Mouse (Mus musculus) midbrain, embryonic 12.5 days (tissue): ENCODE results near the gene Rap1gap. TPM values are rescaled to one million over a fixed set of nuclear protein-coding genes. Genes with fewer than 3 reads are reported as not detected.

Experiments
- ATAC-seq: fragments of 200-750 bp; cut with Nextera tagmentation; 2 replicates; pipeline ENCODE4 v1.8.0; 2017; ENCODE audit warnings: low read depth, moderate TSS enrichment, moderate library complexity; ENCODE audit not compliant: low FRiP score
- H3K27ac ChIP-seq: fragments of 300-500 bp; sonication (generic); replicated peaks from 2 replicates; pipeline ENCODE4 v1.5.1; 2016; ENCODE audit warnings: mild to moderate bottlenecking
- H3K27me3 ChIP-seq: fragments of 300-500 bp; sonication (generic); 2 replicates; pipeline ENCODE4 v1.6.1; 2016; ENCODE audit warnings: mild to moderate bottlenecking
- H3K36me3 ChIP-seq: fragments of 300-500 bp; sonication (generic); 2 replicates; pipeline ENCODE4 v1.6.1; 2016
- H3K4me1 ChIP-seq: fragments of 300-500 bp; sonication (generic); 2 replicates; pipeline ENCODE4 v1.6.1; 2016
- H3K4me2 ChIP-seq: fragments of 300-500 bp; sonication (generic); replicated peaks from 2 replicates; pipeline ENCODE4 v1.6.1; 2016; ENCODE audit warnings: mild to moderate bottlenecking, moderate library complexity
- H3K4me3 ChIP-seq: fragments of 300-500 bp; sonication (generic); 2 replicates; pipeline ENCODE4 v1.5.1; 2016; ENCODE audit warnings: mild to moderate bottlenecking
- H3K9ac ChIP-seq: fragments of 300-500 bp; sonication (generic); replicated peaks from 2 replicates; pipeline ENCODE4 v1.6.1; 2016; ENCODE audit warnings: mild to moderate bottlenecking, moderate library complexity
- H3K9me3 ChIP-seq: fragments of 300-500 bp; sonication (generic); 2 replicates; pipeline ENCODE4 v1.6.1; 2016; ENCODE audit warnings: mild to moderate bottlenecking
- WGBS: fragments of 180-500 bp; shearing (Covaris S2); methylation state at CpG from one replicate; pipeline ENCODE4 v1.1.7; 2016; 5-methylcytosine and 5-hydroxymethylcytosine counted together
- polyA plus RNA-seq: library from polyadenylated mRNA; unstranded; fragments of >200 nt; fragmentation: Nextera tagmentation; extraction: Ambion mirVana; gene quantifications from 2 replicates; pipeline ENCODE4 v1.2.1, GENCODE M21; 2016

Rap1gap gene
- polyA plus RNA-seq, 1 experiment from 2014 or later, result 11.6 TPM

DNA sequence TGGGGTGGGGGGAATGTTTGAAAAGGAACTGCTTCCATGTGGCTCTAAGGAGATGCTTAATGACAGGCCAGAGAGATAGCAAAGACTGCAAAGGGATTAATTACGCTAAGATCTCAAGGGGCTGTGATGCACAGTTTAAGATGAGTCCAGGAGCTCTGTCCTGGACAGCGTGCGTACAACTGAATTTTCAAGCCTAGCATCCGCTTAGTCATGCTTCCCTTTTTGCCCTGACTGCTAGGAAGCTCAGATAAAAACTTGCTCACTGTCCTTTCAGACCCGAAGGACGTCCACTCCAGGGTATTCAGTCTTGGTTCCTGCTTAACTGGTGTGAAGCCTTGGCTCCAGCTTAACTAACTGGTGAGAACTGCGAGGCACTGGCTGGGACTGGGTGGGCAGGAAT is 75.8 kb downstream of the Rap1gap start:
- no peaks in the 10 kb centered on the region for H3K36me3 ChIP-seq
- ATAC-seq, result no peak
- H3K27ac ChIP-seq, result no peak overlapping the region
- H3K4me2 ChIP-seq, result no peak overlapping the region
- H3K9me3 ChIP-seq, result no peaks in the 10 kb centered on the region
- no peak overlapping the region for H3K9ac ChIP-seq
- peaks cover 12% of the 10 kb centered on the region for H3K4me1 ChIP-seq
- WGBS, result 89% methylated on average over 7 of the region's 7 CpGs
- H3K27me3 ChIP-seq, result 0 out of 2 replicates have a peak, but pooled peaks cover 4% of the 10 kb centered on the region
- H3K4me3 ChIP-seq, result no peak overlapping the region

DNA sequence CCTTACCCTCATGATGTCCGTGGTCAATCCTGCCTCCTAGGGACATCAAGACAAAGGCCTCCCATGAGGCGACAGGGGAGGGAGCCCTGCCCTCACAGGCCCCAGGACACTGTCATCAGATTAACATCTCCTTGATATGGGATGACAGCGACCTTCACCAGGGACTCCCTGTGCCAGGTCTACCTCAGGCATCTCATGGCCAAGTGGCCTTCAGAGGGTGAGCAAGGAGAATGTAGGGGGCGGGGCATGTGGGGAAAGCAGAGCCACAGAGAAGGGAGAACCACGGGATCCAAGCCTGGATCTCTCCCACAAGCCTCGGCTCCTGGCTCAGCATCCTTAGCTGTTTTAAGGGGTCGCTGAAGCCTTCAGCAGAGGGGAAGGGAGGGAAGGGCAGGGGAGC is 79.3 kb downstream of the Rap1gap start:
- no peak for ATAC-seq
- Histone ChIP-seq H3K9ac (no peak overlapping the region), H3K4me3 (no peak overlapping the region), H3K27me3 (no peaks in the 10 kb centered on the region), H3K36me3 (0 out of 2 replicates have a peak, but pooled peaks cover 6% of the 10 kb centered on the region), H3K4me2 (no peak overlapping the region), H3K27ac (no peak overlapping the region), H3K4me1 (no peaks in the 10 kb centered on the region), H3K9me3 (no peaks in the 10 kb centered on the region)
- 59% methylated on average over 7 of the region's 7 CpGs for WGBS

DNA sequence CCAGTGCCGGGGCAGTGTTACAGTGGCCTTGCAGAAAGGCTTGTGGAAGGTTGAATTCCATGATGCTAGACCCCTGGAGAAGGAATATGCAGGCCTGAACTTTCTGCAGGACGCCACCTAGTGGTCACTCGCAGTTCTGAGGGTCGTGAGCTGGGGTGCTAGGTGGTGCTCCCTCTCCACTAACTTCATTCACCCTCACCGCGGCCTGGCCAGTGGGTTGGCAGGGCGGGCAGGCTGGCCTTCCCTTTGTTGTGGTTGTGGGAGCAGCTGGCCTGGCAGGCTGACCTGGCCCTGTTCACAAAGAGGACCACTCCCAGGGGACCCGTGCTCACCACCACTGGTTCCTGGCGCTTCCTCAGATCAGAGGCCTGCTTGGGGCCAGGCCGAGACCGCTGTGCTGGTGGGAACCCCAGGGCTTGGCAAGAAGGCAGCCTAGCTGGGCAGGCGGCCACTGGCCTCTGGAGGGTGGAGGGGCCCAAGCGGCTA is 80.0 kb downstream of the Rap1gap start:
- ATAC-seq, result no peak
- H3K27me3 ChIP-seq, result no peaks in the 10 kb centered on the region

DNA sequence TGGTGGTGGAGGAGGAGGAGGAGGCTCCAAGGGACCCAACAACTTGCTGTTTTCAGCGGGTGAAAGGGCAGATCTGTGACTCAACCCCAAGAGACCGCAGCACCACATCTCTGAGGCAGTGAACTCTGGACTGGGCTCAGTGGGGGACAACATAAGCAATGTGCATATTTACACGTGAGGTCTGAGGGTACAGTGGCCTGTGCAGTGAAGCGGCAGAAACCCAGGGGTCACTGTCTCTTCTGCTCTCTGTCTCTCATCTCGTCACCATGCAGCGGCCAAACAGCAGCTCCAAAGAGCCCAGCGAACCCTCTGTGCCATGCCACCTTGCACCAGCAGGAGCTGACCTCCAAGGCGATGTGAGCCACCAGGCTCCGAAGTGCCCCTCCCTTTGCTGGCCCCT is 82.6 kb downstream of the Rap1gap start:
- Histone ChIP-seq H3K4me3 (no peak overlapping the region), H3K4me1 (no peaks in the 10 kb centered on the region), H3K27me3 (no peaks in the 10 kb centered on the region), H3K36me3 (0 out of 2 replicates have a peak, but pooled peaks cover 6% of the 10 kb centered on the region), H3K9ac (no peak overlapping the region), H3K9me3 (no peaks in the 10 kb centered on the region), H3K4me2 (no peak overlapping the region), H3K27ac (no peak overlapping the region)
- no peak for ATAC-seq
- 86% methylated on average over 9 of the region's 9 CpGs for WGBS

More for the DNA sequence above, 80.0 kb downstream of the Rap1gap start:
- H3K4me3 ChIP-seq, result no peak overlapping the region
- WGBS, result 57% methylated on average over 13 of the region's 13 CpGs
- H3K9me3 ChIP-seq, result no peaks in the 10 kb centered on the region
- 0 out of 2 replicates have a peak, but pooled peaks cover 6% of the 10 kb centered on the region for H3K36me3 ChIP-seq
- no peak overlapping the region for H3K9ac ChIP-seq
- no peak overlapping the region for H3K4me2 ChIP-seq
- H3K27ac ChIP-seq, result no peak overlapping the region
- H3K4me1 ChIP-seq, result no peaks in the 10 kb centered on the region

DNA sequence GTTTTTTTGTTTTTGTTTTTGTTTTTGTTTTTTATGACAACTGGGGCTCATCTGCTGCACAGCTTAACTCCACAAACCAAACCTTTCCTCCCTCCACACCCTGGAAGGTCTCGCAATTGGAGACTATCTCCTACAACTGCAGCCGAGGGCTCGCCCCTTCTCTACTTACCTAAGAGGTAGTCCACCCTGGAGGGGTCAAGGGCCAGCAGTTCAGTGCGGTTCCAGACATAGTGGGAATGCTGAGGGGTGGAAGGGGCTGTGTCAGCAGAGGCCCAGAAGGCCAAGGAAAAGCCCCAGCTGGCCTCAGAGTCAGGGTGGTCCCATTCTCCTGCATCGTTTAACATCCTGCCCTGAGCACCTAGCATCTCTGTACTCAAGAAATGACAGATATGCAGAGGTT is 83.1 kb downstream of the Rap1gap start:
- Histone ChIP-seq H3K27ac (no peak overlapping the region), H3K9ac (no peak overlapping the region), H3K9me3 (no peaks in the 10 kb centered on the region), H3K4me2 (no peak overlapping the region), H3K4me3 (no peak overlapping the region), H3K36me3 (0 out of 2 replicates have a peak, but pooled peaks cover 6% of the 10 kb centered on the region), H3K27me3 (no peaks in the 10 kb centered on the region), H3K4me1 (no peaks in the 10 kb centered on the region)
- 83% methylated on average over 5 of the region's 5 CpGs for WGBS
- ATAC-seq, result no peak

DNA sequence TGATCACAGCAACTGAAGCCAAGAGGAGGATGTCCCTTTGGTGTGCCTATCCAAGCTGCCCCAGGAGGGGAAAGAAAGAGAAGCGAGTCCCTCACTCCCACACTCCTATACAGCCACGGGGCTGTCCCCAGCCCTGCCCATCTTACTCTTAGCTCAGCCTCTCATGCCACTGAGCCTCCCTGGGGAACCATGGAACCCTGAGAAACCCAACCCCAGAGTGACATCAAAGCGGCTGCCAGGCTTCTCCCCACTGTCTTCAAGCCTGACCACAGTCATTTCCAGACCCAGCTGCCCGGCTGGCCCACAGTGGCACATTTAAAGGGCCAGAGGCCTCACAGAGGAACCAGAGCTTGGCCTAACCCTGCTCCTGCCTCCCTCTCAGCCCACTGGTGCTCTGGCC is 84.2 kb downstream of the Rap1gap start:
- Histone ChIP-seq H3K27me3 (no peaks in the 10 kb centered on the region), H3K27ac (no peak overlapping the region), H3K9me3 (no peaks in the 10 kb centered on the region), H3K4me3 (no peak overlapping the region), H3K4me1 (no peaks in the 10 kb centered on the region), H3K36me3 (0 out of 2 replicates have a peak, but pooled peaks cover 6% of the 10 kb centered on the region), H3K9ac (no peak overlapping the region), H3K4me2 (no peak overlapping the region)
- WGBS, result 70% methylated on average over 4 of the region's 4 CpGs
- ATAC-seq, result no peak

DNA sequence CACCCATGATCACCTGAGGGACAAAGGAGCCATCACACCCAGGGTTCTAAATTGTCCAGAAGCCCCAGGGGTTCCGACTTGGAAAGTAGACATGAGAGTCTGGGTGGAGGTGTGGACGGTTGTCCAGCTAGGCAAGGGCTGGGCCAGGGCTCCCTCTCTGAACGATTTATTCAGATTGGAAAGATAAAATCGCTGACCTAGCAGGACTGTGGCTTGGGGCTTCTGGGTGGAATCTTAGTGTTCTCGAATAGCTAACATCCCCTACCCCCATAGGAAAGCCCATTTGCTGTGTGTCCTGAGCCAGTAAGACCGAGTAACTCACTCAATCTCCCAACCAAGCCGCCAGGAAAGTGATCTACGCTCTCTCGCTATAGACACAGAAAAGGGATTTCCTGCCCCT is 85.2 kb downstream of the Rap1gap start:
- no peaks in the 10 kb centered on the region for H3K9me3 ChIP-seq
- no peaks in the 10 kb centered on the region for H3K27me3 ChIP-seq
- H3K4me3 ChIP-seq, result no peak overlapping the region
- H3K4me2 ChIP-seq, result no peak overlapping the region
- H3K9ac ChIP-seq, result no peak overlapping the region
- ATAC-seq, result no peak
- H3K27ac ChIP-seq, result no peak overlapping the region
- H3K36me3 ChIP-seq, result 0 out of 2 replicates have a peak, but pooled peaks cover 6% of the 10 kb centered on the region
- WGBS, result 83% methylated on average over 9 of the region's 9 CpGs
- no peaks in the 10 kb centered on the region for H3K4me1 ChIP-seq

DNA sequence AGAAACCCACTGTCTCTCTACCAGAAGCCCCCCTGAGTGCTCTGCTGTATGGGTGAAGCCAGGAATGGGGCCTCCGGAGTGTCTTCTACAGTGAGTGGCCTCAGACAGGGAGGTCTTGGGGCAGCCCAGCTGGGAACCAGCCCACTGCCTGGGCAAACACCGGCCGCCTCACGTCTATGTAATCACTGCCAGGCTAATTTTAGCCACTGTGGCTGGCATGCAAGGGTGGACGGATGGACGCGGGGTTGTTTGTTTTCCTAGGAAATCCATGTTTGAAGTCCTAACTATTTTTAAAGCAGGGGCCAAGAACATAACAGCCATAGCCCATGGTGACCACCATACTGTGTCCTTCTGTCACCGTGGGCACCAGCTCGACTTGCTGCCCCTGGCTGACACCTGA is 85.6 kb downstream of the Rap1gap start:
- H3K27ac ChIP-seq, result no peak overlapping the region
- no peak overlapping the region for H3K9ac ChIP-seq
- WGBS, result 82% methylated on average over 9 of the region's 9 CpGs
- no peak overlapping the region for H3K4me2 ChIP-seq
- H3K4me3 ChIP-seq, result no peak overlapping the region
- H3K27me3 ChIP-seq, result no peaks in the 10 kb centered on the region
- H3K36me3 ChIP-seq, result 0 out of 2 replicates have a peak, but pooled peaks cover 6% of the 10 kb centered on the region
- no peaks in the 10 kb centered on the region for H3K4me1 ChIP-seq
- no peaks in the 10 kb centered on the region for H3K9me3 ChIP-seq
- ATAC-seq, result no peak

DNA sequence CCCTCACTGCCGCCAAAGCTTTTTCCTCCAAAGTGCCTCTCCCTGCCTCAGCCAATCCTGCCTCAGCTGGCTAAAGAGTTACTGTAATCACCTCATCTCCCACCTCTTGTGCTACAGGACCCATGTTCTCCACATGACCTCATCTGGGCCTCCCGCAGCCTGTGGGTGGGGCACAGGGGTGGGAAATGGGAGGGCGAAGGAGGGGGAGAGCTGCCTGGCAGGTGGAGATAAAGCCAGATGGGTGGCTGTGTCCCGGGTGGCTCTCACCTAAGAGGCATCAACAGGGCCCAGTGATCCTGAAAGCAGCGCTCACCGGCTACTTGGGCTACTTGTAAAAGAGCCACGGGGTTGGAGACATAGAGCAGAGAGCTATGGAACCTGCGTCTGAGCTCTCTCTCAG is 86.8 kb downstream of the Rap1gap start:
- no peak for ATAC-seq
- Histone ChIP-seq H3K27me3 (no peaks in the 10 kb centered on the region), H3K27ac (no peak overlapping the region), H3K4me1 (no peaks in the 10 kb centered on the region), H3K9ac (no peak overlapping the region), H3K4me2 (no peak overlapping the region), H3K4me3 (no peak overlapping the region), H3K36me3 (no peaks in the 10 kb centered on the region), H3K9me3 (no peaks in the 10 kb centered on the region)
- WGBS, result 82% methylated on average over 8 of the region's 8 CpGs

DNA sequence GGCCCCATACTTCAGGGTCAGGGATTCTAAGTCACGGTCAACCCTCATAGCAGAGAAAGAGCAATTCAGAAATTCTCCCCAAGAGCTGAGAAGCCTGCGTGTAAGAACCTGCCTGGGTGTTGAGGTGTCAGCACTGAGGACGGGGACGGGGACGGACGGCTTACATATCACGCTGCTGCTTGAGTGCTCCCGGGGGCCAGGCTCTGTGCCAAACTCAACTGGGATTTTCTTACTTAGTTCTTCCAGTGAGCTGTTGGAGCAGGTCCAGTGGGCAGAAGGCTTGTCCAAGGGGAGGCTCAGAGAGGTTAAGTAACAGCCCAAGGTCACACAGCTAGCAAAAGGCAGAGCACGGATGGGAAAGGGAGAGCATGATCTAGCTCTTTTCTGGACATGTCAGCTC is 87.2 kb downstream of the Rap1gap start:
- Histone ChIP-seq H3K4me1 (no peaks in the 10 kb centered on the region), H3K4me2 (no peak overlapping the region), H3K36me3 (no peaks in the 10 kb centered on the region), H3K4me3 (no peak overlapping the region), H3K9ac (no peak overlapping the region), H3K27ac (no peak overlapping the region), H3K9me3 (no peaks in the 10 kb centered on the region), H3K27me3 (no peaks in the 10 kb centered on the region)
- WGBS, result 83% methylated on average over 9 of the region's 9 CpGs
- ATAC-seq, result no peak

DNA sequence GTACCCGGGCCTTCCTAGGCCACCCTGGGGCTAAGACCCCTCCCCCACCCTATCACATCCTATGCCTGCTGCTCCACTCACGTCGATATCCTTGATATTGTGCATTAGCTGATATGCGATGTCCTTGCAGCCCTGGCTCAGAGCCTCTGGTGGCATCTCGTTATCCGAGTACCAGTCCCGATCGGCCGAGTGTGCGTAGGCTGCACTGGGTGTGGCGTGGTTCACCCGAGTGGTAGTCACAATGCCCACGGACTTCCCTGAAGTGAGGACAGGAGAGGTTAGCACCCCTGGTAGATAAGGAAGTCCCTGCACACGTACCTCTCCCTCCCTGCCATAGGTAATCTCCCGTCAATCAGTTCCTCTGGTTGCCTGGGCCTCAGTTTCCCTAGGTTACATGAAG is 87.9 kb downstream of the Rap1gap start:
- Histone ChIP-seq H3K9me3 (no peaks in the 10 kb centered on the region), H3K27me3 (no peaks in the 10 kb centered on the region), H3K27ac (no peak overlapping the region), H3K4me3 (no peak overlapping the region), H3K36me3 (no peaks in the 10 kb centered on the region), H3K4me2 (no peak overlapping the region), H3K9ac (no peak overlapping the region), H3K4me1 (no peaks in the 10 kb centered on the region)
- ATAC-seq, result no peak
- WGBS, result 80% methylated on average over 15 of the region's 15 CpGs

DNA sequence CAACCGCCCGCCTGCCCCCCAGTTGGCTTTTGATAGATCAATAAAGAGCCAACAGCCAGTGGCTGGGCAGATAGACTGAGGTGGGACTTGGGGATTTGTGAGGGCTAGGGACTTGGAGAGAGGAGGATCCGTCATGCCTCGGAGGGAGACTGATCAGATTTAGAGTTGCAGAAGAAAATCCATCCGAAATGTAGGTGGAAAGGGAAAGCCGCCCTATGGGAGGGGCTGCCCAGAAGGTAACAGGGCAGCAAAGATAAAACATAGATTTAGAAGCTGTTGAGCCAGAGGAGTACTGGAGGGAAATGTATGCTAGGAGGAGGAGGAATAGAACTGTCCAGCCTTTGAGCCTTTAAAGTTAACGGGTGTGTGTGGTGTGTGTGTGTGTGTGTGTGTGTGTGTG is 88.7 kb downstream of the Rap1gap start:
- ATAC-seq, result no peak
- Histone ChIP-seq H3K4me2 (no peak overlapping the region), H3K9ac (no peak overlapping the region), H3K4me1 (no peaks in the 10 kb centered on the region), H3K36me3 (no peaks in the 10 kb centered on the region), H3K4me3 (no peak overlapping the region), H3K27me3 (no peaks in the 10 kb centered on the region), H3K27ac (no peak overlapping the region), H3K9me3 (no peaks in the 10 kb centered on the region)
- WGBS, result 83% methylated on average over 7 of the region's 7 CpGs

DNA sequence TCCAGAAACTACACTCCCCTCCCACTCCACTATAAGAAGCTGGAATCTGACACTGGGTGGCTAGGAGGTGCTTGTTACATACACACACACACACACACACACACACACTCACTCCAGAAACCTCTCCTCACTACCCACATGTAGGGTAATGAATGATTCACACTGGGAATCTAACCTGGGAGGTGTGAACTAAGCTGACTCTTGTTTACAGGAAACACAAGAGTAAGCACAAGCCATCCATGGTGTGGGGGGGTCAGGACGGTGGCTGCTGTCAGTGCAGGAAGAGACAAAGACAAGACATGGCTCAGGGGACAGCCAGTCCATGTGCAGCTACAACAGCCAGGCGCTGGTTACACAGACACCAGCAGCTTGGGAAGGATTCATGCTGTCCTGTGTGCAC is 89.9 kb downstream of the Rap1gap start:
- WGBS, result 90% methylated on average over 2 of the region's 2 CpGs
- no peak overlapping the region for H3K27ac ChIP-seq
- no peak overlapping the region for H3K4me2 ChIP-seq
- H3K4me3 ChIP-seq, result no peak overlapping the region
- no peak overlapping the region for H3K9ac ChIP-seq
- H3K27me3 ChIP-seq, result no peaks in the 10 kb centered on the region
- H3K36me3 ChIP-seq, result no peaks in the 10 kb centered on the region
- ATAC-seq, result no peak
- H3K9me3 ChIP-seq, result no peaks in the 10 kb centered on the region
- no peaks in the 10 kb centered on the region for H3K4me1 ChIP-seq
